In genomic region chr15:98235442-98235841, GRCm38 (mm10) we compare ENCODE assay signal across 26 mouse cellular contexts. TPM values are rescaled to one million over a fixed set of nuclear protein-coding genes. Genes with fewer than 3 reads are reported as not detected.
"Had no signal": no experiment of that assay in that cellular context is flagged by ENCODE, and none has a peak within 500 bp of the region (broad histone marks: within the 10 kb centered on the region; RNA-seq: fewer than 3 reads in every experiment).

No protein-coding gene starts in this region.

- H3K27me3 ChIP-seq: neural tube, embryonic 13.5 days; neural tube, embryonic 15.5 days; stomach, embryonic 15.5 days had no signal

- H3K9me3 ChIP-seq: neural tube, embryonic 13.5 days; neural tube, embryonic 15.5 days; stomach, embryonic 15.5 days had no signal

- H3K36me3 ChIP-seq: neural tube, embryonic 13.5 days; neural tube, embryonic 15.5 days; stomach, embryonic 15.5 days had no signal

- H3K4me3 ChIP-seq: megakaryocyte, embryonic 14.5 days; myocyte; neural tube, embryonic 13.5 days; neural tube, embryonic 15.5 days; stomach, embryonic 15.5 days had no signal

- H3K27ac ChIP-seq: liver, embryonic 14.5 days; neural tube, embryonic 13.5 days; neural tube, embryonic 15.5 days; stomach, embryonic 15.5 days; stomach, postnatal 0 days had no signal

- H3K9ac ChIP-seq: liver, embryonic 14.5 days; lung, embryonic 14.5 days; neural tube, embryonic 13.5 days; neural tube, embryonic 15.5 days; stomach, embryonic 15.5 days had no signal

- H3K4me1 ChIP-seq: neural tube, embryonic 13.5 days; neural tube, embryonic 15.5 days; stomach, embryonic 15.5 days had no signal

- H3K4me2 ChIP-seq: lung, embryonic 14.5 days; midbrain, embryonic 11.5 days; neural tube, embryonic 13.5 days; neural tube, embryonic 15.5 days; stomach, embryonic 15.5 days had no signal

- DNase-seq: lung, adult 18-20 months; lung, embryonic 14.5 days; lung, postnatal 10 days; lung, postnatal 4 days; midbrain, embryonic 14.5 days; retina, postnatal 1 day; right cerebral cortex, adult 18-20 months; right cerebral cortex, postnatal 25 days; thymus, adult 2 months; thymus, postnatal 25 days; thymus, postnatal 4 days had no signal

- ATAC-seq: midbrain, embryonic 16.5 days had no signal

RNA-seq across cellular contexts. Expression of gene Olfr286, which starts 1.2 kb away (rescaled TPM):
- polyA plus RNA-seq: liver, embryonic 14.5 days; liver, embryonic 16.5 days; lung, embryonic 14.5 days; lung, embryonic 16.5 days; midbrain, embryonic 11.5 days; midbrain, embryonic 14.5 days; midbrain, embryonic 16.5 days; myocyte; neural tube, embryonic 11.5 days; neural tube, embryonic 13.5 days; spleen, adult 2 months; stomach, embryonic 15.5 days; stomach, postnatal 0 days; testis, adult 2 months; urinary bladder, adult 2 months had no signal

RNA-seq across cellular contexts. Expression of gene Olfr287, which starts 14.6 kb away (rescaled TPM):
- polyA plus RNA-seq: liver, embryonic 14.5 days; liver, embryonic 16.5 days; lung, embryonic 14.5 days; lung, embryonic 16.5 days; midbrain, embryonic 11.5 days; myocyte; neural tube, embryonic 11.5 days; spleen, adult 2 months; stomach, embryonic 15.5 days; stomach, postnatal 0 days; testis, adult 2 months; urinary bladder, adult 2 months had no signal

RNA-seq across cellular contexts. Expression of gene Gm44579, which starts 14.7 kb away (rescaled TPM):
- polyA plus RNA-seq: liver, embryonic 14.5 days; liver, embryonic 16.5 days; lung, embryonic 14.5 days; lung, embryonic 16.5 days; midbrain, embryonic 11.5 days; midbrain, embryonic 14.5 days; midbrain, embryonic 16.5 days; myocyte; neural tube, embryonic 11.5 days; neural tube, embryonic 13.5 days; spleen, adult 2 months; stomach, embryonic 15.5 days; stomach, postnatal 0 days; testis, adult 2 months; thymus, adult 2 months; urinary bladder, adult 2 months had no signal

RNA-seq across cellular contexts. Expression of gene H1fnt, which starts 21.7 kb away (rescaled TPM):
- polyA plus RNA-seq: liver, embryonic 14.5 days; liver, embryonic 16.5 days; lung, embryonic 14.5 days; lung, embryonic 16.5 days; midbrain, embryonic 11.5 days; midbrain, embryonic 14.5 days; midbrain, embryonic 16.5 days; myocyte; neural tube, embryonic 11.5 days; neural tube, embryonic 13.5 days; neural tube, embryonic 15.5 days; spleen, adult 2 months; stomach, embryonic 15.5 days; stomach, postnatal 0 days; urinary bladder, adult 2 months had no signal

RNA-seq across cellular contexts. Expression of gene Olfr288, which starts 40.1 kb away (rescaled TPM):
- polyA plus RNA-seq: liver, embryonic 14.5 days; liver, embryonic 16.5 days; lung, embryonic 14.5 days; lung, embryonic 16.5 days; midbrain, embryonic 11.5 days; midbrain, embryonic 14.5 days; midbrain, embryonic 16.5 days; myocyte; neural tube, embryonic 11.5 days; neural tube, embryonic 13.5 days; neural tube, embryonic 15.5 days; spleen, adult 2 months; stomach, embryonic 15.5 days; stomach, postnatal 0 days; testis, adult 2 months; thymus, adult 2 months; urinary bladder, adult 2 months had no signal
